Mouse (Mus musculus) T-helper 17 cell (primary cell): Measurements from ENCODE around the gene Hmcn1.

Source experiments
- in situ Hi-C, 2 experiments: fragments of 300-600 bp; cut with MboI, MseI; formaldehyde crosslinking; loops; 1 replicate in 1 of 2; 2 replicates in 1 of 2; pipeline ENCODE4 v1.15.1; 2025; ENCODE audit warnings: high pct_unique_total_duplicates in 2 of 2

Hmcn1 gene

GRCm38 (mm10) chr1:150993162-150994064 is at the start of gene Hmcn1:
Gene Hmcn1, minus strand, starts transcription at chr1:150993435.
- in situ Hi-C loops: no loop called here

GRCm38 (mm10) chr1:151040945-151041649 is 47.9 kb upstream of the Hmcn1 start:
- in situ Hi-C loops: no loop called here

GRCm38 (mm10) chr1:151040290-151040689 is 47.1 kb upstream of the Hmcn1 start:
- in situ Hi-C loops: no loop called here

GRCm38 (mm10) chr1:151039189-151039588 is 46.0 kb upstream of the Hmcn1 start:
- in situ Hi-C loops: no loop called here

- in situ Hi-C loops: no loop called here
Measured at GRCm38 (mm10) chr1:151038566-151038965, 45.3 kb upstream of the Hmcn1 start.

- in situ Hi-C loops: no loop called here
Measured at GRCm38 (mm10) chr1:151036405-151036985, 43.3 kb upstream of the Hmcn1 start.

GRCm38 (mm10) chr1:151035766-151036165 is 42.5 kb upstream of the Hmcn1 start:
- in situ Hi-C loops: no loop called here

- in situ Hi-C loops: no loop called here
Measured at GRCm38 (mm10) chr1:151034993-151035592, 41.9 kb upstream of the Hmcn1 start.

- in situ Hi-C loops: no loop called here
Measured at GRCm38 (mm10) chr1:151033291-151033690, 40.1 kb upstream of the Hmcn1 start.

GRCm38 (mm10) chr1:151031581-151031980 is 38.3 kb upstream of the Hmcn1 start:
- in situ Hi-C loops: no loop called here

GRCm38 (mm10) chr1:151031086-151031485 is 37.9 kb upstream of the Hmcn1 start:
- in situ Hi-C loops: no loop called here

- in situ Hi-C loops: no loop called here
Measured at GRCm38 (mm10) chr1:151025049-151025773, 32.0 kb upstream of the Hmcn1 start.

GRCm38 (mm10) chr1:151019273-151019890 is 26.1 kb upstream of the Hmcn1 start:
- in situ Hi-C loops: no loop called here

- in situ Hi-C loops: no loop called here
Measured at GRCm38 (mm10) chr1:151011056-151011455, 17.8 kb upstream of the Hmcn1 start.

GRCm38 (mm10) chr1:151009115-151009797 is 16.0 kb upstream of the Hmcn1 start:
- in situ Hi-C loops: loop anchor here in 1 of 2 experiments (10.0 kb wide), 1 partner anchor 464 kb away; no protein-coding TSS in a partner anchor

GRCm38 (mm10) chr1:151007747-151008146 is 14.5 kb upstream of the Hmcn1 start:
- in situ Hi-C loops: loop anchor here in 1 of 2 experiments (10.0 kb wide), 1 partner anchor 463 kb away; no protein-coding TSS in a partner anchor

GRCm38 (mm10) chr1:151004007-151004406 is 10.8 kb upstream of the Hmcn1 start:
- in situ Hi-C loops: loop anchor here in 1 of 2 experiments (10.0 kb wide), 1 partner anchor 459 kb away; no protein-coding TSS in a partner anchor

- in situ Hi-C loops: loop anchor here in 1 of 2 experiments (10.0 kb wide), 1 partner anchor 457 kb away; no protein-coding TSS in a partner anchor
Measured at GRCm38 (mm10) chr1:151001868-151002428, 8.7 kb upstream of the Hmcn1 start.

GRCm38 (mm10) chr1:151000714-151001113 is 7.5 kb upstream of the Hmcn1 start:
- in situ Hi-C loops: loop anchor here in 1 of 2 experiments (10.0 kb wide), 1 partner anchor 456 kb away; no protein-coding TSS in a partner anchor
